Mouse (Mus musculus) left cerebral cortex, postnatal 4 days (tissue): ENCODE results near the gene Cpt1b. TPM values are rescaled to one million over a fixed set of nuclear protein-coding genes. Genes with fewer than 3 reads are reported as not detected.

Experiments used
- DNase-seq: peaks from one replicate; pipeline ENCODE4 v3.0.0-alpha.2; 2022
- intact Hi-C: fragments of 180-260 bp; cut with DNase I; formaldehyde crosslinking; loops from one replicate; pipeline ENCODE4 v1.15.1; 2025
- total RNA-seq, 2 experiments: library from RNA; stranded (reverse); gene quantifications; 2 replicates each; pipeline ENCODE4 v1.2.3; 2021

The Cpt1b gene
- total RNA-seq, 2 experiments from 2014 or later: 4.0 to 7.6 TPM

DNA sequence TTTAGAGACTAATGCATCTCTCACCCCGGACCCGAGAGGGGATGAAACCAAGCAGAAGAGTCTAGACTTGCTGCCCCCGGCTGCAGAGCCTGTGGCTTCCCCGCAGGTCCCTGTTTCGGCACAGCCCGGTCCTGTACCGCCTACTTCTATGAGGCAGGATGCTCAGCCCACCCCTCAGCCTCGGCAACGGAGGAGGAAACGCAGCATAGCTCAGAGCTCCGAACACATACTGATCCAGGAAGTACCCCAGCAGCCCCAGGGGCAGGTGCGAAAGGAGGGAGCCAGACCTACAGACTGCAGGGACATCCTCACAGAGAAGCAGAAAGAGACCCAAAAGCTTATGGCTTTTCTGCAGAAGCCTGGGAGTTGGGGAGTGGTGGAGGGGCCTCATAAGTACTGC, 38.5 kb downstream of the Cpt1b start:
- DNase-seq: no peak
- intact Hi-C loops: no loop called here

DNA sequence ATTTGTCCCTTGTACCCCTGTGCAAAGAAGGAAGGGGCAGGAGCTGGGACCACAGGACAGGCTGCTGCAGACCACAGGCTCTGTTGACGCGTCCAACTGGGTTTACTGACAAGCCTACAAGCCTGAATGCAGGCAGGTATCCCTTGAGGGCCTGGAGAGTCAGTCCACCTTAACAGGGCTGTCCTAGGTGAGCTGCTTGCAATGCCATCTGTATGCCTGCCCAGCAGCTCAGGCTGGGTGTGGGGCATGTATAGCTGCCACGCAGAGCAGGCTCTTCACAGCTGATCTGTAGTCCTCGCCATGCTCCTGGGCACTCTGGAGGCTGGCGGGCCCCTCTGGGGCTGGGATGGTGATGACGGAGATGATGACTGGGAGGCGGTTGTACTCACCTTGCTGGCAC, 41.0 kb downstream of the Cpt1b start, which contains the start of gene Klhdc7b:
Gene Klhdc7b, plus strand, starts transcription at position 301 of the 400 bp plus-strand sequence.
- DNase-seq: no peak
- intact Hi-C loops: no loop called here

DNA sequence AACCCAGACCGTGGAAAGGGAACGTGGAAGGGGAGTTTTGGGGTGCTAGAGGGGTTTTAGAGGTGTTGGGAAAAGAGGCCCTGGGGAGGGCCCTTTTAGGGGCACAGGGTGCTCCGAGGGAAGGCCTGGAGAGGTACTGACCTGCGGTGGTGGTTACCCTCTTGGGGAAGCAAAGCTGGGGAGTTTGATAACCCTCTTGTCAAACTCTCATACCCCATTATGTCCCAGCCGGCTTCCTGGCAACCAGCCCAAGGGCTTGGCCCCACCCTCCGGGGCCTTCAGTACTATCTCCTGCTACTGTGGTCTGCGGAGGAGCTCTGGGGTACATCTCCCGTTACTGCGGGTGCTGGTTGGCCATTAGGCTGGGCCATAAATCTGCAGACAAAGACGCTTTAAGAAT, 46.2 kb downstream of the Cpt1b start:
- intact Hi-C loops: no loop called here
- DNase-seq: peak; percentile 53

DNA sequence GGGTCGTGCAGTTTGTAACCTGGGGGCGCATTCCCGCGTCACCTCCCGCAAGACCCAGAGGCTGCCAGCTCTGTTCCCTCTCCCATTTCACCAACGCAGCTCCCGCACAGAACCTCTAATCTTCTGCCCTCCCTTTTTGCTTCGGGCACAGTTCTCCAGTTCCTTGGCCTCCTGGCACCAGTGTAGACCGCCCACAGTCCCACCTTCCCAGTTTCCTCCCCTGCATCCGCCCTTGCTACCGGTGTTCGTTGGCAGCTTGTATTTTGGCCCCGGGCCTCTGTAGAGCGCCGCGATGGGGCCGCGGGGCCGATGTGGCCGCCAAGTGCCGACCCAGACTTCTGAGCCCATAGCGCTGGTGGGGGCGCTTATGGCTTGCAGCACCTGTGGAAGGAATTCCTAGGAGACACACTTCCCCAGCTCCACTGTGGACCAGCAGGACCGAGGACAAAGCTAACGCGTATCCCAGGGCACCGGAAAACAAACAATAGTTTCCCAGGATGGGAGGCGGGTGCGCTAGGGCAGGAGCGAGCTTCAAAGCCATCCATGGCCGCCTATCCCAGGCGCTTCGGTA, 46.7 kb downstream of the Cpt1b start, which contains the start of gene Odf3b:
Gene Odf3b, minus strand, starts transcription at position 452 of the 571 bp plus-strand sequence.
- intact Hi-C loops: no loop called here
- DNase-seq: no peak

DNA sequence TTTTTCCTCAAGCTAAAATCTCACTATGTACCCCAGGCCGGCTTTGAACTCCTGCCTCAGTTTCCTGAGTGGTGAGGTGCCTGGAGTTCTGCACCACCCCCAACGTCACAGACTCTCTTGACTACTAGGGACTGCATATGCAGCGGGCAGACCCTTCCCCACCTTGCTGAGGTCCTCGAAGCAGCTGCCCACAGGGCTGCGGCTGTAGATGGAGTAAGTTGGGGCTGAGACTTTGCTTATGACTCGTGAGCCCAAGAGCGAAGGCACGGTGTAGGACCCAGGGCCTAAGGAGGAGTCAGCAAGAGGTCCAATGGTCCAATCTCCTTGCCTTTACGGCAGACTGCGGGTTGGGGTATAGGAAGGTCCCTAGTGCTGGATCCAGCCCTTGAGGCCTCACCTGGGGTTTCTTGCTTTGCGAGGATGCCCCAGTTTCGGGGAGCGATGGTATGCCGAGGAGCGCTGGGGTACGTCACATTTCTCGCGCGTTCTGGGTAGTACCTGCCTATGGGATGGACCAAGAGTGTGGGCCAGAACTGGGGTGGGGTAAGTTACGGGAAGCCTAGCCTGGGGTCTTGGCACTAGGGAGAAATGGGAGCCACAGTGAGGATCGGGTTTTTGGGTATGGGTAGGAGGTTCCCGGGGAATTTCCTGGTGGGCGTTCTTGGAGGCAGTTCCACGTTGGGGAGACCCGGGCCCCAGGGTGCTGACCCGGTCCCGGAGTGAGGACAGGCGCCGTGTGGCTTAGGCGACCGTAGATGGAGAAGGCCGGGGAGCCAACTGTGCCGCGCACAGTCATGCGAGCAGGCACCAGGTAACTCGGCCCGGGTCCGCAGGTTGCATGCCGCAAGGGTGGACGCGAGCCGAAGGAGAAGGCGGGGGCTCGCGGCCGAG, 47.5 kb downstream of the Cpt1b start:
- intact Hi-C loops: no loop called here
- no peak for DNase-seq

DNA sequence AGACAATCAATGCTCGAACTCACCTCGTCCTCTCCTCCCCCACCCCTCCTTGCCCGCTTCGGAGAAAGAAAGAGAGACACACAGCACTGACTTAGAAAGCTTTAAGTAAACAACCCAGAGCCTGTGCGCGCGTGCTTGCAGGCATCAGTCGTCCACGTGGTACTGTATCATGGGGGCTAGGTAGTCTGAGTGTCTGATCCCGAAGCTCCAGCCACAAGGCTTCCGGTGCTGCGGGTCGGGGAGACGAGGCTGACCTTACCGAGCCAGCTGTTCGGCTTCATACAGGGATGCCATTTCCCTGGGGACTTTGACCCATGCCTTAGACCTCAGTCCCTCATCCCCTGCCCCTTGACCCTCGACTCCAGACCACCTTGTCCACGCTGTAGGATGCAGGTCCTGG, 48.3 kb downstream of the Cpt1b start:
- DNase-seq: no peak
- intact Hi-C loops: no loop called here

DNA sequence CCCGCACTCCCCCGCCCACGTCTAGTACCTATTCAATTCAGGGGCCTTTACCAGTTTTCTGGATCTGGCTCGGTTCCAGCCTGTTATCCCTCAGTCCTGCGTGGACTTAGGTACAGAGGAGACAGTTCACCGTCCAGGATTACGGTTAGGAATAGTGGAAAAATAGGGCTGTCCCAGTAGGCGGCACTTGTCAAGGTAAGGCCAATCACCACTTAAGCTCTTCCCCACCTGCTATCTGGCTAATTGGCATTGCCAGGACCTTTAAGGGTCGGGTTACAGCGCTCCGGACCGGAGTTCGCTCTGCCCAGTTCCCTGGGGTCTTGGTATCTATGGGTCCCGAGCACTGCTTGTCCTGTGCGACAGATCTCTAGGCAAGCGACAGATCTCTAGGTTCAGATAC, 48.7 kb downstream of the Cpt1b start, which contains the start of gene Tymp:
Gene Tymp, minus strand, starts transcription at position 83 of the 400 bp plus-strand sequence.
- DNase-seq: no peak
- intact Hi-C loops: no loop called here

DNA sequence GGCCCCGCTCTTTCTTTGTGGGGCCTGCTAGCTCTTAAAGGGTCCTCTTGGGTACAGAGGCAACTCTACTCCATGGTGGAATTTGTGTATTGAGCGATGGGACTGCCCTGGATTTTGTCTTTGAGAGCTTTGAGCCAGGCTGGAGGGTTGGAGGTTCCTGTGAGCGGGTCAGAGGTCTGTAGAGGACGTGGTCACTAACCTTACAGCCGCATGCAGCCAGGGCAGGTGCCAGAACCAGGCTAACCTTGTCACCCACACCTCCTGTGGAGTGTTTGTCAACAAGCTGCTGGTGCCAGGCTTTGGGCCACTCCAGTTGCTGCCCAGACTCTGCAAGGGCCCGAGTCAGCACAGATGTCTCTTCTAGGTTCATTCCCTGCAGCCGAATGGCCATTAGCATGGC, 49.6 kb downstream of the Cpt1b start:
- DNase-seq: no peak
- intact Hi-C loops: no loop called here

DNA sequence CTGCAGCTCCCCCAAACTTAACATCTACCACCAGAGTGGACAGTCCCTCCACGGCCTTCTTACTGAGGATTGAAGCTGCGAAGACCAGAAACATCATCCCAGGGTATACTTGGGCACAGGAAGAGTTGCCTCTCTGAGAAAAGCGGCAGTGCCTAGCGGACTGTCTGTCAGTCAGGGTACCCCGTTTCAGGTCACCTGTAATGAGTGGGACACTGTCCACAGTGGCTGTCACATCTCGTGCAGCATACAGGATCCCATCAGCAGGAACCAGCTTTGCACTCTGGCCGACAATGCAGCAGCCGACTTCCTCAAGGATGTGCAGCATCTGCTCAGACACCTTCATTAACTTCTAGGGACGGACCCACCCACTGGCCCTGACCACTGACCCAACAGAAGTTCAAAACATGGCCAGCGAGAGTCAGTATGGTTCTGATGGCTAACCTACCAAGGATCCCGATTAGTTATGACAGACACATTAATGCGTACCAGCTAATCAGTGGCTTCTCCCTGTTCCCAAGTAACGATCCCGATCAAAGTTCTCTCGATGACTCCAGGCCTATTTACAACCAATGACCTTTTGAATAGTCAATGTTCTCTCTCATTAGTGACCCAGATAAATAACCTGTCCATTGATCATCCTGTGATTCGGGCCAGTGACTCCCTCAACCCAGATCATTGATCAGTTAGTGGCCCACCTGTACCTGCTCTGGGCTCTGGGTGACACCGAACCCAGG, 50.7 kb downstream of the Cpt1b start:
- intact Hi-C loops: no loop called here
- no peak for DNase-seq

DNA sequence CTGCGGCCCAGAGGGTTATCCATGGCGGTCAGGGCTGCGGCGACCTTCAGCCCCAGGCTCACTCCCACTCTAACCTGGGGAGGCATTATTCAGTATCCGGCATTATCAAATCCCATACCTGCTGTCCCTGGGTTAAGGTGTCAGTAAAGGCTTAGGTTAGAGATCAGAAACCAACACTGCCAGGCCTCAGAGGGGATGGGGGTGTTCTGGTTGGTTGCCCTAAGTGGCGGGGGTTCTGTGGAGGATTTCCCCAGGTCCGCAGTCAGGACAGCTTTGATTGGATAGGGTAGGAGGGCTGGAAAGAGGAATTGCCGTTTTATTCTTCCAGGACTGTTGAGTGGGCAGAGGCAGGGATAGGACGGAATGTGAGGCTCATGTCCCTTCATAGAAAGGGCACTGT, 51.3 kb downstream of the Cpt1b start:
- no peak for DNase-seq
- intact Hi-C loops: no loop called here

DNA sequence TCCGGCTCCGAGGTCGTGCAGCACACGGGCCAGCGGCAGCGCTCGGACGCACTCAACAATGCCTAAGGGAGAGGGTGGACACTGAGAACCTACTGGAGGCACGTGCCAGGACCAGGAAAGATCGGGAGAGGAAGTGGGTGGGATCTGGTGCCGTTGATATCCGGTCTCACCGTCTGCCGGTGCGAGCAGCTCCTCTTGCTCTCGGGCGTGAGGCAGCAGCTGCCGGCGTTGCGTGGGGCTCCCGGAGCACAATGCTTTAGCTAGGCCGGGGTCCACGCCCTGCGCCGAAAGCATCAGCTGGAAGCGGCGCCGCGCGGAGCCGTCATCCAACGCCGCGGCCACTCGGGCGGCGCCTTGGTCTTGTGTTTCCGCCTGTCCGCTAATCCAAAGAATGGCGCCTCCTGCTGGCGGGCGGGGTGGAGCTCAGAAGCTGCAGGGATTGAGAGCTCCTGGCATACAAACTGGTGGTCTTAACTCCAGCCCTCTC, 51.9 kb downstream of the Cpt1b start, which contains the start of gene Sco2:
Gene Sco2, minus strand, starts transcription at position 85 of the 487 bp plus-strand sequence.
- intact Hi-C loops: no loop called here
- peak; percentile 98 for DNase-seq

DNA sequence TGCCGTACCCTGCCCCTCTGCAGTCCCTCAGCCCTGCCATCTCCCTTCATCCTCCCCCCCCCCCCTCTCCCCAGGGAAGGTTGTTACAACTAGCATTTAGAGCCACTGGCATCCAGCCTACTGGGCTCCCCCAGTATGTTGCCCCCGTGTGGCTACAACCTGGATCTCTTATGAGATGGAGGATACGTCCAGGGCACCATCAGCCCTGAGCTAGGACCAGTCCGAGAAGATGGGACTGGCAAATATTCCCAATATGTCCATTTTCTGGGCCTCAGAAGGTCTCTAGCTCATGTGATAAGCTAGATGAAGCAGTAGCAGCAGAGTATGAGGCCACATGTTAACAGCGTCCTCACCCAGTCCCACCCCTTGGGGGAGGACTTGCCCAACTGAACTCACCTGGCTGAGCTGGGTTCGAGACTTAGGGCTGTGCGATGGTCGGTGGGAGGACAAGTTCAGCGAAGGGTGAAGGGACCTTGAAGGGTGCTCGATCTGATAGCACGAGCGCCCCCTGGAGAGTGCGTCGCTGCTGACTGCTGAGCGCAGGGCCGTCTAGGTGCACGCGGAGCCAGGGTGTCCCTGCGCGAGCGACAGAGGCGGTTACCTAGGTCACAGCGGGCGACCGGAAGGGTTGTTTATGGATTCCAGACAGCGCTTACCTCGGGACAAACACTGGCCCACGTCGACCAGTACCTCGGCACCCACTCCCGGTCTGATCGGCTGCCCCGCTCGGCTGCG, 52.5 kb downstream of the Cpt1b start:
- DNase-seq: peak; percentile 81
- intact Hi-C loops: no loop called here

DNA sequence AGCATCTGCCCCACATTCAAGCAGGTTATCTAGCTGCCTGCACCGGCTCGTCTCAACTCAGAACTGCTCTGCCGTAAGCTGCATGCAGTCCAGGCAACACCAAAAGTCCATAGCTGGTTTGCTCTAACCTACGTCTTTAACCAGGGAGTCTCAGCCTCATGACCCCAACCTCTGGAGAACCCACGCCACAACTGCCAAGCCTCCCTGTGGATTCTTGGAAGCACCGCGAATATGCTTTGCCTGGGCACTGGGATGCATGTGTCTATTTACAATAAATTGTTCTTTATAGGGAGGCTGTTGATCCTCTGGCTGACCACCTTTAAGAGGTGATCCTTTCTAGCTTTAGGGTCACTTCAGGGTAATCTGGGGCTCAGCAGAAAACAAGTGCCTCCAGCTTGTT, 53.1 kb downstream of the Cpt1b start:
- no peak for DNase-seq
- intact Hi-C loops: no loop called here

DNA sequence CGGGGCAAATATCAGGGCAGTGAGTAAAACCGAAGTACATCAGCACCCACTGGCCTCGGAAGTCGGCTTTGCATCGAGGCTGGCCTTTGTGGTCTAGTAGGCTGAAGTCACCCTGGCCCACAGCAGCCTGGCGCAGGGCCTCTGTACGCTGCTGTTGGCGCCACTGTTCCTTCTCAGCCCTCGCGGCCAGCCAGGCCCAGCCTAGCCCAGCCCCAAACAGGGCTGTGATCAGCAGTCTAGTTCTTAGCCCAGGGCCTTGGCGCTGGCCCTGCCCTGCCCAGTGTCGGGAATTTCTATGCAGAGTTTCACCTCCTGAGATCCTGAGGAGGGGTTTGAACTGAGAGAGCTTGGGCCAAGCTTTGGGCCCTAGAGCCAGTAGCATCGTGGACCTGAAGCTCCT, 53.6 kb downstream of the Cpt1b start:
- no peak for DNase-seq
- intact Hi-C loops: no loop called here

Other genes with a start within 250 kb of the Cpt1b start
- gene Plxnb2, start 245.1 kb downstream of the Cpt1b start, total RNA-seq: 100 to 1,000 TPM; 100 TPM
- gene Dennd6b, start 229.4 kb downstream of the Cpt1b start, total RNA-seq: 10 to 100 TPM; 46.6 to 49.4 TPM
- 100 to 1,000 TPM; 163 to 165 TPM for gene Ppp6r2, start 214.3 kb downstream of the Cpt1b start, total RNA-seq
- gene Sbf1, start 110.6 kb downstream of the Cpt1b start, total RNA-seq: 100 to 1,000 TPM; 192 to 235 TPM
- gene Adm2, start 103.1 kb downstream of the Cpt1b start, total RNA-seq: not detected
- gene Miox, start 91.5 kb downstream of the Cpt1b start, total RNA-seq: not detected
- gene Lmf2, start 70.2 kb downstream of the Cpt1b start, total RNA-seq: 10 to 100 TPM; 22.9 to 36.2 TPM
- gene Ncaph2, start 70.1 kb downstream of the Cpt1b start, total RNA-seq: 10 to 100 TPM; 86.6 to 93.2 TPM
- gene Sco2, start 52.0 kb downstream of the Cpt1b start, total RNA-seq: 10 to 100 TPM; 25.0 to 28.7 TPM
- gene Tymp, start 48.8 kb downstream of the Cpt1b start, total RNA-seq: under 1 TPM; 0.62 to 0.81 TPM
- 1 to 10 TPM; 1.8 to 1.9 TPM for gene Odf3b, start 46.6 kb downstream of the Cpt1b start, total RNA-seq
- not detected for gene Klhdc7b, start 40.9 kb downstream of the Cpt1b start, total RNA-seq
- gene Syce3, start 15.4 kb downstream of the Cpt1b start, total RNA-seq: not detected
- gene C730034F03Rik, start 3.7 kb upstream of the Cpt1b start, total RNA-seq: 1 to 10 TPM; 1.8 to 3.2 TPM
- gene Gm44502, start 3.8 kb upstream of the Cpt1b start, total RNA-seq: 1 to 10 TPM in 1 of 2 experiments, under 1 TPM in 1; 0.40 to 1.3 TPM
- 10 to 100 TPM; 75.8 TPM for gene Chkb, start 4.0 kb upstream of the Cpt1b start, total RNA-seq
- gene Mapk8ip2, start 28.1 kb upstream of the Cpt1b start, total RNA-seq: 100 to 1,000 TPM; 155 to 170 TPM
- gene Arsa, start 51.6 kb upstream of the Cpt1b start, total RNA-seq: 10 to 100 TPM; 31.5 to 32.8 TPM
- gene Shank3, start 73.8 kb upstream of the Cpt1b start, total RNA-seq: 100 to 1,000 TPM; 136 to 141 TPM
- gene Acr, start 142.5 kb upstream of the Cpt1b start, total RNA-seq: 1 to 10 TPM; 5.8 to 5.9 TPM
- 10 to 100 TPM; 51.7 to 54.5 TPM for gene Rabl2, start 166.1 kb upstream of the Cpt1b start, total RNA-seq